Mouse (Mus musculus) layer of hippocampus, adult 8-10 months (tissue): ENCODE measurements around the gene Shkbp1. TPM values are rescaled to one million over a fixed set of nuclear protein-coding genes. Genes with fewer than 3 reads are reported as not detected.

Source experiments
- DNase-seq, 2 experiments: peaks; one replicate each; pipeline ENCODE4 v3.0.0; 2022; ENCODE audit warnings: low spot score in 2 of 2
- total RNA-seq, 4 experiments: library from RNA; stranded (reverse); gene quantifications; 2 replicates each; pipeline ENCODE4 v1.2.4; 2022

The Shkbp1 gene
- total RNA-seq, 4 experiments from 2014 or later, result 29.6 to 49.1 (median 34.1) TPM

DNA sequence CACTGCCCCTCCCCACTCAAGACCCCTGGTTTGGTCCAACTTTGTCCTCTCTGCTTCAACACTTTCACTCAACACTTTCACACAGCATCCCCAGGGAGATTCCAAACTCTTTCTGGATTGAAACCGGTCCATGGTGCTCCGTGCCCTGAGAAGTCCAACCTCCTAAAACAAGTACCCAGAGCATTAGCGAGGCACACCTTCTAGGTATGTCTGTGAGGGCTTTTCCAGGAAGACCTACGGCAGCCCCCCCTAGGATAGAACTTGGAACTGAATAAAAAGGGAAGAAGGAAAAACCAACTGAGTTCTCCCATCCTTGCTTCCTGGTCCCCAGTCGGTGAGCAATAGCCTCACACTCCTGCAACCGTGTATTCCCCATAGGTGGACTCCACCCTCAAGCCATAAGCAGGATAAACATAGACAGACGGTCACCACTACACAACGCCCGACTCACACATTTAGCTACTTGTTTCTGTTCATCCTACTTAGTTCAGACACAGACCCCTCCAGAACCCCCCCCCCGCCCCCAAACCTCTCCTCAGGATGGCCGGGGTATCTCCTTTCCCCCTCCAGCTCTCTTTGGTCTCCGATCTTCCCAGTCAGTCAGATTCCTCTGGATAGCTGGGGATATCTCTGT is 44.1 kb downstream of the Shkbp1 start:
- DNase-seq, result no peak

DNA sequence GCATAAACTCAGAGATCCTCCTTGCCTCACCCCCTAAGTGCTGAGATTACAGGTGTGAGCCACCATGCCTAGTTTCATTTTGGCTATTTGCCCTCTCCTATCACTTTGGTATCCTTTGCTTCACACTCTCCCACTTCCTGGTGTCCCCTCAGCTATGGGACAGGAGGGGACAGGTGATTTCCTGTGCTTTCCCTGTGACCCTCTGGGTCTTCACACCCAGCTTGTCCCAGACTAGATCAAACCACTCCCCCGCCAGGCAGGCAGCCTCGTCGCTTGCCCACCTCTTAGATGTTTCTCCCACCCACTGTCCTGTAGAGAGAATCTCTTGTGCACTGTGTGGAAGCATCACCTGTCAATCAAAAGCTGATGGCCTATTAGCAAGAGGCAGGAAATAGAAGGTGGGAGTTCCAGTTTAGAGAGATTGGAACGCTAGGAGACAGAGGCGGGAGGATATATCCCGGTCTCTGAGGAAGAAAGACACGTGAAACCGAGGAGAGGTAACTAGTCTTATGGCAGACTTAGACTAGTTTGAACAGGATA is 44.8 kb downstream of the Shkbp1 start:
- no peak for DNase-seq

DNA sequence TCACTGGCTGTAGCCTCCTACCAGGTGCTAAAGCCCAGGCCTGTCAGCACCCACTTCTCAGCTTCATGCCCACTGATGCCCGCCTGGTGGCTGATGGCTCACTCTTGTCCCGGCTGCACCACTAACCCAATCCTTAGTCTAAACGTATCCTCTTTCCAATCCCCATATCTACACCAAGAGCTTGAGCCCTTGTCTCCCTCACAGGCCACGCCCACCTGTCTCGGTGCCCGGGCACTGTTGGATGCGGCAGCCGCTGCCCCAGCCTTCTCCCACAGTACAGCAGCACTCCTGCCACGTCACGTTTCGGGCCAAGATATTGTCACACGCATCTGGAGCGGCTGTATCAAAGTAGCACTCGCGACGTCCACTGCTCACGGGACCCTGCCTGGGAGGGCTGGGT is 45.5 kb downstream of the Shkbp1 start:
- no peak for DNase-seq

DNA sequence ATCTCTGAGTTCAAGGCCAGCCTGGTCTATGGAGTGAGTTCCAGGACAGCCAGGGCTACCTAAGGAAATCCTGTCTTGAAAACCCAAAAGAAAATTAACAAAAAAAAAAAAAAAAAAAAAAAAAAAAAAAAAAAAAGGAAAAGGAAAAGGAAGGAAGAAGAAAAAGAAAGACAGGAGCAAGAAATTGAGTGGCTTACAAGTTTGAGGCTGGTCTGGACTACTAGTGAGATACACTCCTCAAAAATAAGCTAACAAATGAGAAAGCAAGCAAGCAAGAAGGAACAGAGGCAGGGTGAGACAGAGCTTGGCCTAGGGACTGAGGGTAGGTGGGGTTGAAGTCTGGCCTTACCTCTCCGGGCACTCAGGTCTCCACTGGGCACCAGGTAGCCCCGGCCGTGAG is 46.0 kb downstream of the Shkbp1 start:
- no peak for DNase-seq

DNA sequence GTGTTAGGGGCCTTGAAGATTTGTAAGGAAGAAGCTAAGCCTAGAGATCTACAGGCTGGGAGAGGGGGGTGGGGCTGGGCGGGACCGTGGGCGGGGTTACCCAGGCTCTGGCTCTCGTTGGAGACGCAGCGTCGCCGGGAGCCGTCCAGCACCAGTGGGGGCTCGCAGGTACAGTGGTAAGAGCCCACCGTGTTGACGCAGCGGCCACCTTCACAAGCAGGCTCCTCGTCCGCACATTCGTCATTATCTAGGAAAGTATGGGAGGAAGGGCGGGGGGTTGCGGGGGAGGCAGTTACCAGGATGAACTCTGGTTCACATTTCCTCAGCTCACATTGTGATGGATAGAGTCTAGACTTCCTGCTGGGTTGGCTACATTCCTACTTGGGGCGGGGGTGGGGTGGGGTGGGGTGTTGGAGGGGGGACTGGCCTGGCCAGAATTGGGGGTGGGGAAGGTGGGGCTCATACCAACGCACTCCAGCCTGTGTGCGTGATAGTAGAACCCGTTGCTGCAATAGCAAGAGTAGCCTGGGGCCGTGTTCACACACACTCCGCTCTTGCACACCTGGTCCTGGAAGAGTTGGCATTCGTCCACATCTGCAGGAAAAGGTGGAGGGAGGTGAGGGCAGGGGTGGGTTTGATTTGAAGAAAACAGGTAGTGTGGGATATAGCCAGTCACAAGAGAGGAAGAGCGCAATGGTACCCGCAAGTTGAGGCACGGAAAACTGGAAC is 46.8 kb downstream of the Shkbp1 start:
- no peak for DNase-seq

DNA sequence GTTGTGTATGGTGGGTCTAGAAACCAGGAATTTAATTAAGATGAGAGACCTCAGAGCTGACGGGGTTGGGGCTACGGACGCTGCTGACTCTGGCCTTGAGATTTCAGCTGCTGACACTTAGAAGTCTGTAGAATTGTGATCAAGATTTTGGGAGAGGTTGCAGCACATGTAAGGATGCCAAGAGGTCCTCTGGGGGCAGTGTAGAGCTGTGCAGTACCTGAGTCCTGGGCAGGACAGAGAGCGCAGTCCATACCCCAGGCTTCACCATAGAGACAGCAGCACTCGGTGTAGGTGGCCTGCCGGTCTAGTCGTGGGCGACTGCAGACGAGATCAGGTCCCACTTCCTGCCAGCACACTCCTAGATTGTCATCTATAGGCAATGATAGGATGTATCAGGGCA is 48.3 kb downstream of the Shkbp1 start:
- DNase-seq, result no peak

DNA sequence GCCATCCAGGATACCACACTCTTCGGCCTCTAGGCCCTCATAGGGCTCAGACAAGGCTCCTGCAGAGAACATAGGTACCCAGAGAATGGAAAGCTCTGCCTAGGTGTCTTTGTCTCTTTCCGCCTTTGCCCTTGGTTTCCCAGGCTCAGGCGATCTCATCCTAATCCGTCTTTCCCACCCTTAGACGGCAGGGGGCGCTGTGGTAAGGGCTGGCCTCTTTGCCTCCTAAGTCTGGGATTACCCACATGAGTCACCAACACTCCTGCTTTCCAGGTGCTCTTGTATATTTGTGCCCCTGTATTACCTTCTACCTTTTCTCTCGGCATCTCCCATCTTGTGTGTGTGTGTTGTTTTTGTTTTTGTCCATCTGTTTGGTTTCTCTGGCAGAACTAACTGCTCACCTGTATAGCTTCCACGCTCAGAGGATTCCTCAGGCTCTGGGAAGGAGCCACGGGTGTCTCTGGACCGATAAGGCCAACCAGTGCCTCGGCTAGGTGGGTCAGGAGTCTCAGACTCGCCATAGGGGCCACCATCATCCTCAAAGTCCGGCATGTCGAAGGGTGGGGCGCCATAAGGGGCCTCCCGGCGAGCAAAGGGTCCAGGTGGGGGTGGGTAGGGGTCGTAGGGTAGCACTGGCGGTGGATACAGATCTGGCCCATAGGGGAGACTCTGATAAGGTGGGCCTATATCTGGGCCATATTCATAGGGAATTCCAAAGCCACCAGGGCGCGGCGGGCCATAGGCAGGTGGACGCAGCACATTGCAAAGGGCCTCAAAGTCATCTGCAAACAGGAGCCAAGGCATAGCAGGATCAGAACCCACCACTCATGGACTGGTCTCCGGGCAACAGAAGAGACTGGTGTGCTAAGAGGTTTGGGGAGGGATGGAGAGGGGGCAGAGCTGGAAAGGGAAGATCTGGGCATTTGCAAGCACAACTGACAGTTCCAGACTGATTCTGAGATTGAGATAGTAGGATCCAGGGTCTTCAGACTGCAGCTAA is 49.4 kb downstream of the Shkbp1 start:
- DNase-seq, result no peak

DNA sequence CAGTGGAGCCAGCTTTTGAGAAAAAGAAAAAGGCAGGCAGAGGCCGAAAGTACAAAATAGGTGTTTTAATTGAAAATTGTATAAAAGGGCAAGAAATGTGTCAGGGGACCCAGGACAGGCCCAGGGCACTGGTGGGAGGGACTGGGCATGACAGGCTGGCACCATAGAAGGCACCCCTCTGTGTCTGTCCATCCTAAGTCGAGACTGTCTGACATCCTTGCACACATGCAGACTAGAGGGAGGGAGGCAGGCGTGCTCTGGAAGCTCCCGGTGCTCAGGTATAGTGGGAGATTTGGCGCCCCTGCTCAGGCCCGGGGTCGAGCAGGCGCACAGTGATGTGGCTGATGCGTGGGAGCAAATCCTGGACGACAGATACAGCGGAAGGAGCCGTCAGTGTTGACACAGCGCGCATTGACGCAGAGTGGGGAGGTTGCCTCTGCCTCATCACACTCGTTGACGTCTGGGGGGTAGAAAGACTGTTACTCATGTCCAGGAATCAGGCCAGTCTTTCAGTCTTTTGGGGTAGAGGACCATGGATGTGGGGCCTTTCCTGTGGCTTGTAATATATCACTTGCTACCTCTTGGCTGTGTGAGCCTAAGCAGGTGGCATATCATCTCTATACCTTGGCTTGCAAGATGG is 50.6 kb downstream of the Shkbp1 start:
- no peak for DNase-seq

DNA sequence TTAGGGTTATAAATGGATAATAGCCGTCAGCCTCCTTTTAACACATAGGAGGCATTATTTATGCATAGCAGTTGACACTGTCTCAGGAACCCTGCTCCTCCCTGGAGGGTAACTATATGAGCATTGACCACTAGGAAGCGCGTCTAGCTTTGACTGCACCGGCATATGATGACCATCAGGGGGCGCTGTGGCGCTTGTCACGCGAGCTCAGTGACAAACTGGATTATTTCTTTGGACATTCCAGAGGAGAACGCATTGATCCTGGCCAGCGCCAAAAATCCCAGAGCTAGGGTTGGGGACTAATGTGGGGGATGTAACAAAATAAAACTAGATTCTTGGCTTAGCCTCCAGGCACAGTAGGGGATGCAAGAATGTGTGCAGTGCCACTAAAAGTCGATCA is 53.6 kb downstream of the Shkbp1 start:
- DNase-seq, result peak in 1 of 2 experiments; percentile 71

DNA sequence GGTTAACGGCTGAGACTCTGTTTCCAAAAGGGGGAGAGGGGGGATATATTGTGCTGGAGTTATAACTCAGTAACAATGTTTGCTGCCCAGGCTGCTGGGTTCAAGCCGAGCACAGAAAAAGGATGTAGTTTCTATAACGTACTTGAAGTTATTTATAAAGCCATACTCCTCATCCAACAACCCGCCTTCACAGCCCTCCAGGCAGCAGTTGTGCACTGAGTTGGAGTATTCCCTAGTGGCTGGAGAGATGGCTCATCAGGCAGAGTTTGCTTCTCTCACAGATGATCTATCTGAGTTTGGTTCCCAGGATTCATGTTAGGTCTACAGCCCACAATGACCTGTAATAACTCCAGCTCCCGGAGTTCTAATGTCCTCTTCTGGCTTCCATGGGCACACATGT is 55.0 kb downstream of the Shkbp1 start:
- no peak for DNase-seq

DNA sequence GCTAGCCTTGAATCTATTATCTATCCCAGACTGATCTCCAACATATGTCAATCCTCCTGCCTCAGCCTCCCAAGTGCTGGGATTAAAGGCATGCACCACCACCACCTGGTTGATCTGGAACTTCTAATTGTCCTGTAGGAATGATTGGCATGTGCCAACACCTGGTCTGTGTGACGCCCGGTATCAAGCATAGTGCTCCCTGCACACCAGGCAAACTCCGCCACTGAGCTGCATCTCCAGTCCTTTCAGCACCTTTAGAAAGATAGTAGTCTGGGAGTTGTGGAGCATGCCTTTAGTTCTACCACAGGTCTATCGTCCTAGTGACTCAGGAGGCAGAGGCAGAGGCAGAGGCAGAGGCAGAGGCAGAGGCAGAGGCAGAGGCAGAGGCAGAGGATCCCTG is 55.5 kb downstream of the Shkbp1 start:
- DNase-seq, result no peak

DNA sequence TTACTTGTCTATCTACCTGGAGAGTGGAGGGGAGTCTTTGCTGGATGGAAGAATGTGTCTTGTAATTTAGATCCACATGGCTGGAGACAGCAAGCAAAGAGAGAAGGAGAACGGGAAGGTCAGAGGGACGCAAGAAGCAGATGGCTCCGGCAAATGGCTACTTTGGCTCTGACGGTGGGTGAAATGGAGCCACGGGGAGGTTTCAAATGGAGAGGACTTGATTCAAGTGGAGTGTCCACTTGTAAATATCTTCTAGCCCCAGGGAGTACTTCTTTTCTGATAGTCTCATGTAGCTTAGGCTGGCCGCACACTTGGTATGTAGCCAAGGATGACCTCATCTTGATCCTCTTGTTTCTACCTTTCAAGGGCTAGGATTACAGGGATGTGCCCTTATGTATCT is 57.0 kb downstream of the Shkbp1 start:
- DNase-seq, result no peak

DNA sequence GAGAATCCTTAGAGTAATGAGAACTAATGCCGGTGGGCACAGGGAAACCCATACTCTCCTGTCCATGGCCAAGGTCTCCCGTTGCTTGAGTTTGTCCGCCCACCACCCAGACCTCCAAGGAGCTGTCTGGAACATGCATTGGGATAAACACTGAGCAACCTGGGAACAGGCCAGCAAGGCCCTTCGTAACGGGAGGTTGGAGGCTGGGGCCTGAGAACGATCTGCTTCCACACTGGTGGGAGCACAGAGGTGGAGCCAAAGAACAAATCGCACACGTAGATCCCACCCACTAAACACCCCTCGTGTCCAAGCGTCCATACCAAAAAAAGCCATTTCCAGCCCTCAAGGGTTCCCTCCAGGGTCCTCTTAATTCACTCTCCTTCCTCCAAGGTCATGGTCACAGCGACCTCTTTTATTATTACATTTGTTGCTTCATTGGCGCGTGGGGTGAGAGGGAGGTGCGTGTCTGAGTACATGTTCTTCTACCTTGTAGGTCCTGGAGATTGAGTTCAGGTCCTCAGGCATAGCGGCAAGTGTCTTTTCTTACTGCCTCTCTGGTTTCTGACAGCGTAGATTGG is 57.7 kb downstream of the Shkbp1 start:
- DNase-seq, result no peak

DNA sequence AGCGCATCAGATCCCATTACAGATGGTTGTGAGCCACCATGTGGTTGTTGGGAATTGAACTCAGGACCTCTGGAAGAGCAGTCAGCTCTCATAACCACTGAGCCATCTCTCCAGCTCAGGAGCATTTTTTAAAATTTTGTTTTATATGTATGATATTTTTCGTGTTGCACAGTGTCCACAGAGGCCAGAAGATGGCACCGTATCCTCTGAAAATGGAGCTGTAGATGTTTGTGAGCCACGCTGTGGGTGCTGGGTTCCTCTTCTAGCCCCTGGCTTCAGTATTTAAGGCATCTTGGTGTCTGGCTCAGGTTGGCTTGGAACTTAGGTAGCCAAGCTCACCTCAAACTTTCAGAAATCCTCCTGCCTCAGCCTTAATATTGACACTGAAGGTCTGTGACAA is 59.3 kb downstream of the Shkbp1 start:
- no peak for DNase-seq

DNA sequence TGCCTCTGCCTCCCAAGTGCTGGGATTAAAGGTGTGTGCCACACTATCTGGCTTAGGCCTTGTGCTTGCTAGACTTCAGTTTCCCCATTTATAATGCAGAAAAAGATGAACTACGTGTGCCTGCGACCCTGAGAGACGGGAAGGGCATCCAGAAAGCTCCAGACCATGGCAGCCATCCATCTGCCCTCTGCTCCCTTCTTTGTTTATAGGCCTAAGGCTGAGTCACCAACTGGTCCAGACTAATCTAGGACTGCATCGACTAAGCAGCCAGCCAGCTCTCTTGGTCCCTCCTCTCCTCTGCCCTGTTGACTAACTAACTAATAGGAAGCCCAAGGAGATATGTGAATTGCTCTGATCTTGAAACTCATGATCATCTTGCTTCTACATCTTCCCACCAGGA is 59.9 kb downstream of the Shkbp1 start:
- DNase-seq, result no peak

Other genes with a start within 250 kb of the Shkbp1 start
- under 1 TPM in 3 of 4 experiments, not detected in 1; 0.23 to 0.69 (median 0.56) TPM for gene Cyp2f2, start 236.1 kb downstream of the Shkbp1 start, total RNA-seq
- not detected for gene Cyp2t4, start 202.3 kb downstream of the Shkbp1 start, total RNA-seq
- 100 to 1,000 TPM in 3 of 4 experiments, 10 to 100 TPM in 1; 97.6 to 103 (median 102) TPM for gene Egln2, start 189.2 kb downstream of the Shkbp1 start, total RNA-seq
- gene Rab4b, start 177.1 kb downstream of the Shkbp1 start, total RNA-seq, result 100 to 1,000 TPM in 2 of 4 experiments, 10 to 100 TPM in 2; 91.9 to 112 (median 102) TPM
- not detected for gene Gm21983, start 174.9 kb downstream of the Shkbp1 start, total RNA-seq
- gene Mia, start 174.9 kb downstream of the Shkbp1 start, total RNA-seq, result 1 to 10 TPM in 3 of 4 experiments, under 1 TPM in 1; 0.86 to 3.9 (median 2.5) TPM
- gene BC024978, start 160.2 kb downstream of the Shkbp1 start, total RNA-seq, result 10 to 100 TPM; 20.9 to 27.3 (median 25.7) TPM
- gene Snrpa, start 159.7 kb downstream of the Shkbp1 start, total RNA-seq, result 100 to 1,000 TPM in 1 of 4 experiments, 10 to 100 TPM in 3; 82.0 to 108 (median 85.0) TPM
- gene Itpkc, start 127.4 kb downstream of the Shkbp1 start, total RNA-seq, result 10 to 100 TPM; 10.6 to 13.5 (median 12.4) TPM
- 10 to 100 TPM; 38.9 to 48.4 (median 42.6) TPM for gene Coq8b, start 123.0 kb downstream of the Shkbp1 start, total RNA-seq
- 100 to 1,000 TPM; 110 to 133 (median 125) TPM for gene Numbl, start 97.6 kb downstream of the Shkbp1 start, total RNA-seq
- gene Ltbp4, start 18.3 kb downstream of the Shkbp1 start, total RNA-seq, result 10 to 100 TPM; 48.5 to 59.4 (median 57.9) TPM
- gene Gm20479, start 1.4 kb upstream of the Shkbp1 start, total RNA-seq, result not detected
- 100 to 1,000 TPM; 116 to 147 (median 135) TPM for gene Sptbn4, start 91.7 kb upstream of the Shkbp1 start, total RNA-seq
- gene Blvrb, start 92.0 kb upstream of the Shkbp1 start, total RNA-seq, result 10 to 100 TPM; 14.6 to 21.6 (median 20.1) TPM
- gene Sertad3, start 117.7 kb upstream of the Shkbp1 start, total RNA-seq, result 1 to 10 TPM; 3.0 to 4.9 (median 3.9) TPM
- 10 to 100 TPM in 1 of 4 experiments, 1 to 10 TPM in 3; 6.4 to 10.7 (median 9.3) TPM for gene Sertad1, start 130.9 kb upstream of the Shkbp1 start, total RNA-seq
- under 1 TPM; 0.38 to 0.43 (median 0.39) TPM for gene Prx, start 143.3 kb upstream of the Shkbp1 start, total RNA-seq
- gene Hipk4, start 167.2 kb upstream of the Shkbp1 start, total RNA-seq, result under 1 TPM in 1 of 4 experiments, not detected in 3; 0.25 TPM
- gene Pld3, start 197.2 kb upstream of the Shkbp1 start, total RNA-seq, result 100 to 1,000 TPM; 559 to 594 (median 575) TPM
- gene 2310022A10Rik, start 197.2 kb upstream of the Shkbp1 start, total RNA-seq, result 10 to 100 TPM; 25.9 to 34.2 (median 29.8) TPM
- 100 to 1,000 TPM in 2 of 4 experiments, 10 to 100 TPM in 2; 72.2 to 109 (median 97.5) TPM for gene Akt2, start 235.5 kb upstream of the Shkbp1 start, total RNA-seq